Mouse (Mus musculus): ENCODE results near the gene Card11. TPM values are rescaled to one million over a fixed set of nuclear protein-coding genes. Genes with fewer than 3 reads are reported as not detected.

The Card11 gene
- total RNA-seq, 1 experiment from 2014 or later = 21.1 TPM

- ATAC-seq (replicated peaks; ENCODE audit: insufficient number of reproducible peaks, low FRiP score, low TSS enrichment, poor library complexity, severe bottlenecking) = no peak
These were observed 1.2 kb downstream of the Card11 start for GRCm38 (mm10) chr5:140999178-140999672.

- ATAC-seq (replicated peaks; ENCODE audit: insufficient number of reproducible peaks, low FRiP score, low TSS enrichment, poor library complexity, severe bottlenecking) = no peak
These were observed 2.6 kb downstream of the Card11 start for GRCm38 (mm10) chr5:140997767-140998166.

GRCm38 (mm10) chr5:140992093-140993070 lies 8.0 kb downstream of the Card11 start:
- ATAC-seq (replicated peaks; ENCODE audit: insufficient number of reproducible peaks, low FRiP score, low TSS enrichment, poor library complexity, severe bottlenecking) = 0 out of 2 replicates have a peak, but pooled peaks have one; percentile 16

DNA sequence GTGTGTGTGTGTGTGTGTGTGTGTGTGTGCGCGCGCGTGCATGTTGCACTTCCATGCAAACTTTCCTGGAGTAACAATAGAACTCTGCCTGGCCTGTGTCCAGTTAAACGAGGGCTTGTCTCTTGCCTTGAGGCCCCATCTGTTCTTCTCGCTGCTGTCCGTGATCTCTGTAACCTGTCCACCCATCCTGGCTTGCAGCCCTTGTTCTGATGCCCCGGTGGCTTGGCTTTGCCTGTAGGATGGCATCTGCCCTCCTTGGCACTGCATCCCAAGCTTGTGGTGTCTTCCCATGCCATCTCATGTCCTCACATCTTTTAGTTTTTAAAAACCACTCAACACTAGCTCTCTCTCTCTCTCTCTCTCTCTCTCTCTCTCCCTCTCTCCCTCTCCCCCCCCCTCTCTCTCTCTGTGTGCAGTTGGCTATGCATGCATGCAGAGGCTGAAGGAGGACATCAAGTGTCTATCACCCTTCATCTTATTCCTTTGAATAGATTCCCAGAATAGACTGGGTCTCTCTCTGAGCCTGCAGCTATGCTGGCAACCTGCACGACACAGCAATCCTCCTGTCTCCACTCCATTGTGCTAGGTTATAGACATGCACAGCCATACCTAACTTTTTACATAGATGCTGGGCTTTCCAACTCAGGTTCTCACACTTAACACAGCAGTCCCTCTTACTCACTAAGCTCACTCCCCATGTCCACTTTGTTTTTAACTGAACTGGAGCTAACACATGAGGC lies 14.9 kb downstream of the Card11 start:
- ATAC-seq (replicated peaks; ENCODE audit: insufficient number of reproducible peaks, low FRiP score, low TSS enrichment, poor library complexity, severe bottlenecking) = no peak

- ATAC-seq (replicated peaks; ENCODE audit: insufficient number of reproducible peaks, low FRiP score, low TSS enrichment, poor library complexity, severe bottlenecking) = no peak
These were observed 19.0 kb downstream of the Card11 start for GRCm38 (mm10) chr5:140981370-140981805.

GRCm38 (mm10) chr5:140980783-140981182 lies 19.6 kb downstream of the Card11 start:
- no peak for ATAC-seq (replicated peaks; ENCODE audit: insufficient number of reproducible peaks, low FRiP score, low TSS enrichment, poor library complexity, severe bottlenecking)

- ATAC-seq (replicated peaks; ENCODE audit: insufficient number of reproducible peaks, low FRiP score, low TSS enrichment, poor library complexity, severe bottlenecking) = no peak
These were observed 20.3 kb downstream of the Card11 start for GRCm38 (mm10) chr5:140980051-140980450.

GRCm38 (mm10) chr5:140962945-140963344 lies 37.4 kb downstream of the Card11 start:
- ATAC-seq (replicated peaks; ENCODE audit: insufficient number of reproducible peaks, low FRiP score, low TSS enrichment, poor library complexity, severe bottlenecking) = no peak

DNA sequence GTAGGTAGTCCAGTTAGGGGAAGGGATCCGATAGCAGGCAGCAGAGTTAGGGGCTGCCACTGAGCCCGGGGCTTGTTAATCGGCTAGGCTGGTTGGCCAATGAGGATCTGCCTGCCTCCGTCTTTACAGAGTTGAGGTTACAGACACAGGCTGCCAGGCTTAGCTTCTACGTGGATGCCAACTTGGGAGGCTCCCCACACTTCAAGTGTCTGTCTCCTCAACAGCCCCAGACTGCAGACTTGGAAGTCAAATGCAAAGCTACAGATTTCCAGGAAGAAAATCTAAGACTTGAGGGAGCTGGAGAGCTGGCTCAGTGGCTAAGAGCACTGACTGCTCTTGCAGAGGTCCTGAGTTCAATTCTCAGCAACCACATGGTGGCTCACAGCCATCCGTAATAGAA lies 39.6 kb downstream of the Card11 start:
- ATAC-seq (replicated peaks; ENCODE audit: insufficient number of reproducible peaks, low FRiP score, low TSS enrichment, poor library complexity, severe bottlenecking) = no peak

DNA sequence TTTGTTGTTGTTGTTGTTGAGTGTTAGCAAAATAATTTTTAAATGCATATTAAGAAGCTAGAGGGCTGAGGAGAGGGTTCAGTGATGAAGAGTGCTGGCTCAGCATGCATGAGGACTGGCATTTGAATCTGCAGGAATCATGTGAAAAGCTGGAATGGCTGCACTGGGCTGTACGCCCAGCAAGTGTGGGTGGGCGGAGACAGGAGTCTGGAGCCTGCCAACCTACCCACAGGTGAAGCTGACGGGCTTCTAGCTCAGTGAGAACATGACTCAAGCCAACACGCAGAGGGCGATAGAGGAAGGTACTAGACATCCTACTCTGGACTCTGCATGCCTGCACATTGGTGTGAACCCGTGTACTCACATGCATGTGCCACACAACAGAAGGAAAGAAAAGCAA lies 41.2 kb downstream of the Card11 start:
- no peak for ATAC-seq (replicated peaks; ENCODE audit: insufficient number of reproducible peaks, low FRiP score, low TSS enrichment, poor library complexity, severe bottlenecking)

- ATAC-seq (replicated peaks; ENCODE audit: insufficient number of reproducible peaks, low FRiP score, low TSS enrichment, poor library complexity, severe bottlenecking) = no peak
These were observed 43.3 kb downstream of the Card11 start for GRCm38 (mm10) chr5:140957106-140957505.

DNA sequence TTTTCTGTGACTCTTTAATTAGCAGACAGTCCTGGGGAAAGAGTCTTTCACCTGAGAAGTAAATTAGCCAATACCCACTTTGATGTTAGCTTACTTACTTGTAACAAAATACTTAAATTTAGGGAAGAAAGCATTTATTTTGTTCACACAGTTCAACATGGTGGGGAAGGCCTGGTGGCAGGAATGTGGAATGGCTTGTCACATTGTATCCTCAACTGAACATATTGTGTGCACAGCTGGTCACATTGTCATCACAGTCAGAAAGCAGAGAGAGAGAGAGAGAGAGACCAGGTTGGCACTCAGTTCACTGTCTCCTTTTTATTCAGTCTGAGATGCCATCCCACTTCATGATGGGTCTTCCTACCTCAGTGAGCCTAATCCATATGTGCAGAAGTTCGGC lies 44.7 kb downstream of the Card11 start:
- ATAC-seq (replicated peaks; ENCODE audit: insufficient number of reproducible peaks, low FRiP score, low TSS enrichment, poor library complexity, severe bottlenecking) = no peak

- ATAC-seq (replicated peaks; ENCODE audit: insufficient number of reproducible peaks, low FRiP score, low TSS enrichment, poor library complexity, severe bottlenecking) = no peak
These were observed 48.6 kb downstream of the Card11 start for GRCm38 (mm10) chr5:140951801-140952200.

- ATAC-seq (replicated peaks; ENCODE audit: insufficient number of reproducible peaks, low FRiP score, low TSS enrichment, poor library complexity, severe bottlenecking) = peak; percentile 64
These were observed 52.4 kb downstream of the Card11 start for GRCm38 (mm10) chr5:140948009-140948408.

- ATAC-seq (replicated peaks; ENCODE audit: insufficient number of reproducible peaks, low FRiP score, low TSS enrichment, poor library complexity, severe bottlenecking) = no peak
These were observed 54.3 kb downstream of the Card11 start for GRCm38 (mm10) chr5:140946034-140946433.

DNA sequence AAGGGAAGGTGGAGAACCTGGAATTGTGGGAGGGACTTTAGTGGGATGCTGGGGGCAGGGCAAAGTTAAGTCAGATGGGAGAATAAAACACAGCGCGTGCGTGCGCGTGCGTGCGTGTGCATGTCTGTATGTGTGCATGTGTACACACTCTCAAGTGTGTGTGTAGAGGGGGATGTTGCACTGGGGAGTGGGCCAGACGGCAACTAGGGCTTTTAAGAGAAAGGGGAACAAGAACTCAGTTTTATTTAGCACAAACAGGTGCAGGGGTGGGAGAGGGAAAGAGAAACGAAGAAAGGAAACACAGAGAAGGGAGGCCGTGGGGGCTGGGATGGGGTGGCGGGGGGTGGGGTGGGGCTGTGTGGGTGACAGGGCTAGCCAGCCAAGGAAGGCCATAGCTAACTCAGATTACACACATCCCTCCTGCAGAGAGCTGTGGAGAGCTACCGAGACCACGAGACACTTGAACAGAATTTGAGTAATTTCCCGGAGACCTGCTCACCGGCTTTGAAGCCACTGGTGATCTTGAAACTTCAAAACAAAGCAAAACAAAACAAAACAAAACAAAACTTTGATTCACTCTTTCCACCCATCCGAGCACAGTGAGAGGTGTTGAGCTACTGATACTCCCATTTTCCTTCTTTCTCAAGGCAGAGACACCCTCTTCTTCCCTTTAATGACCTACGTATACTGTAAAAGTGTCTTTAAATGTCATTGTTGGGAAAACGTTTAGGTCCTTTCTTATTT lies 55.8 kb downstream of the Card11 start:
- no peak for ATAC-seq (replicated peaks; ENCODE audit: insufficient number of reproducible peaks, low FRiP score, low TSS enrichment, poor library complexity, severe bottlenecking)

DNA sequence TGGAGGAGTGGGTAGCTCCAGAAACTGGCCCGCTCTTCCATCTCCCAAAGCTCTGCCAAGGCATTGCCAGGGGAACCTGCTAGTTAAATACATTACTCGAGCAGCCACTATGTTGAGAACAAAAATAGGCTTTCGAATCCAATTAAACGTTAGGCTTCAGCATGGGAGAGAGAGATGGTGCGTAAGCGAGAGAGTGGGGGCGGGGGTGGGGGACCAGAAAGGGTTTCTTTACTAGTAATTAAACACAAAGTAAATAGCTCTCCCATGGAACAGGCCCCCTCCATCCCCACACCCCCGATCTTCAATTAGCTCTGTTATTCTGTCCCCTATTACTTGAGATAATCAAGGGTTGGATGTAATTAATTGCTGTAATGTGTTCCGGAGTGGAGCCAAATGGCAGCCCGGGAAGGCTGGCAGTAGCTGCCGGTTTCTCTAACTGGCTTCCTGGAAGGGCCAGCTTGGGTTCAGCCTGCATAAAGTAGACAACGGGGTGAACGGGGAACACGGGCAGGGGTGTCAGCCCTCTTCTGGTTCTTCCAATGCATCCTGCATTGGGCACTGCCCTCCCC lies 59.4 kb downstream of the Card11 start:
- ATAC-seq (replicated peaks; ENCODE audit: insufficient number of reproducible peaks, low FRiP score, low TSS enrichment, poor library complexity, severe bottlenecking) = no peak

- no peak for ATAC-seq (replicated peaks; ENCODE audit: insufficient number of reproducible peaks, low FRiP score, low TSS enrichment, poor library complexity, severe bottlenecking)
These were observed 60.0 kb downstream of the Card11 start for GRCm38 (mm10) chr5:140940257-140940922.
